Mouse (Mus musculus): ENCODE data around the gene Scamp5. TPM values are rescaled to one million over a fixed set of nuclear protein-coding genes. Genes with fewer than 3 reads are reported as not detected.
"Not testable (repeated sequence)": the region's sequence is repeated elsewhere in the genome, so short reads cannot be mapped to it uniquely, and the experiment has no call there.

The Scamp5 gene
- polyA plus RNA-seq, 1 experiment from 2014 or later, result 9.6 TPM

DNA sequence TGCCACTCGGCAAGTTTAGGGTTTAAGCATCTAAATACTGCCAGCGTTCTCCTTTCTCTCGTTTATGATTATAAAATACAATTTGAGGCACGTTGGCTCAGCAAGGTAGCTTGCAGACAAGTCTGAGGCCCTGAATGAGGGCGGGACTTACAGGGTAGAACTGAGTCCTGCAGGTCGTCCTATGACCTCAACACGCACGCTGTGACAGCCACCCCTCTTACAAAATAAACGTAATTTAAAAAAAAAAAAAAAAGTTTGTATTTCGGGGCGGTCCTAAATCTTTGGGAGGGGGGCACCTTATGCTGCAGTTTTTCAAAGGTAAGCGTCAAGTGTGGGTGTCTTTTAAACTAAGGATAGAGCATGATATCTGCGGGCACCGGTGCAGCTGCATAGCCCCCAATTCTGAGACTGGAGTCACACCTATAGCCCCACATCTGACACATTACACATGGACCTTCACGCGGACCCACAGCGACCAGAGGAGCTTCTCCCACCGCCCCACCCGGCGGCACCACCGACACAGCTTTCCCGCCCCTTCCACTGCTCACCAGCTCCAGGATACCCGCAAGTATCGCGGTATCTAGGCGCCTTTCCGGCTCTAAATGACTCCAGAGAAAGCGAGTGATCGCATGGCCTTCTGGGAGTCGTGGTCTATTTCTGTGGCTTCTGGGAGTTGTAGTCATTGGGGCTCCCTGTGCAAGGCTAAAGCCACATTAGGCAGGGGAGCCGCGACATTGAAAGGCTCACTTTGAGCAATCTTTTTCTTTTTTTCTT, 28.2 kb downstream of the Scamp5 start, which contains the start of gene Ppcdc:
Ppcdc (minus strand) TSS at position 603 of the 774 bp plus-strand sequence.
- H3K27me3 ChIP-seq (replicated peaks; ENCODE audit: low read depth, poor library complexity, severe bottlenecking), result no peaks in the 10 kb centered on the region
- whole genome bisulfite sequencing, result 3% methylated on average over 32 of the region's 32 CpGs
- H3K4me1 ChIP-seq, result peaks cover 22% of the 10 kb centered on the region
- H3K9me3 ChIP-seq, result no peaks in the 10 kb centered on the region
- peak; percentile 93 for DNase-seq (ENCODE audit: low spot score)
- H3K27ac ChIP-seq (replicated peaks), result peak within 1 kb of the TSS; percentile 88
- H3K36me3 ChIP-seq (replicated peaks), result peaks cover 3% of the 10 kb centered on the region; the same call in 1 of the 2 replicates
- H3K4me3 ChIP-seq, result peak within 1 kb of the TSS; percentile 61

DNA sequence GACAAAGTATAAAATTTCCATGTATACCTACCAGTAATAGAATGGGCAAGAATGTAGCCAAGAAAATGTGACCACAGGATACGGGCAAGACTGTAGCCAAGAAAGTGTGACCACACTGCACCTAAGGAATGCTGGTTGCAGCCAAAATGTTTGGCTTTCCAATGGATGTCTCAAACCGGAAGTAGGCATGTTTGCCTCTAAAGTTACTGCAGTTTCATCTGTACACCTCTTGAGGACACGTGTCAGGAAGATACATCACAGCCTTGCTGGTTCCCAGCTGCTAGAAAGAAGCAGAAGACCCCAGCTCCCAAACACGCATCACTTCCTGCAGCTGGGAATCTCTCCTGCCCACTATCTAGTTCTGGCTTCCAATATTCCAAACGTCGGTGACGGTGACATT, 28.8 kb downstream of the Scamp5 start:
- Histone ChIP-seq H3K4me1 (peaks cover 22% of the 10 kb centered on the region), H3K36me3 (replicated peaks) (peaks cover 3% of the 10 kb centered on the region; the same call in 1 of the 2 replicates), H3K27ac (replicated peaks) (peak overlapping the region; percentile 88; the same call in 1 of the 2 replicates), H3K9me3 (no peaks in the 10 kb centered on the region), H3K4me3 (peak overlapping the region; percentile 61), H3K27me3 (replicated peaks; ENCODE audit: low read depth, poor library complexity, severe bottlenecking) (no peaks in the 10 kb centered on the region)
- no peak for DNase-seq (ENCODE audit: low spot score)
- WGBS, result 59% methylated on average over 7 of the region's 7 CpGs

DNA sequence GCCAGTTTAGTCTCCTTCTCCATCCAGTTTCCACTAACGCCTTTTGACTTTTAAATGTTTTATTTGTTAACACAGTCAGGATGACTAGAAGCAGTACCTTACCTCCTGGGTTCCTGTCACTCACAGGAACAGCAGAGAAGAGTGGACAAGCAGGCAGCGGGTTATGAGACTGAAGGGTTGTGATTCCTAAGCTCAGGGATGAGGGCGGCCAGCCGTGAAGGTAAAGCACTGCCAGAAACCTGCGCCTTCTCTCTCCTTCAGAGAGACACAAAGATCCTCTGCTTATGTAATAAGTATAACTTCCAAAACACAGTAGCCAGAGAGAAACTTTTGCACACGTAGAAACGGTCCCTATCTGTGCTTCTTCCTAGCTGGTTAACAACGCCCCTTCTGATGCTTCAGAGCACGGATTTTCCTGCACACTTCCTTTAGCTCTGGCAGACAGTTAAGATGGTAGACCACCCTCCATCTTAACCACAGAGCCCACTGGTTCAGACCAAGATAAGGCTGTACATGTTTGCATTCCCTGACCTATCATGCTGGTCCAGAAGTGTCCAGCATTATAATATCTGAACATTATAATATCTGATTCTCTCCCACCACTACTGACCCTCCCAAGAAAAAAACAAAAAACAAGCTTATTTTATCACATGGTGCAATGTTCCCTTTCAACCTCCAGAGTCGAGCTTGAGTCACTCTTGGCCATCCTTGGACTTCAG, 29.8 kb downstream of the Scamp5 start:
- Histone ChIP-seq H3K9me3 (no peaks in the 10 kb centered on the region), H3K4me1 (peaks cover 29% of the 10 kb centered on the region), H3K27ac (replicated peaks) (no peak overlapping the region; the same call in 1 of the 2 replicates), H3K27me3 (replicated peaks; ENCODE audit: low read depth, poor library complexity, severe bottlenecking) (no peaks in the 10 kb centered on the region), H3K4me3 (no peak overlapping the region), H3K36me3 (replicated peaks) (no peaks in the 10 kb centered on the region; the same call in 1 of the 2 replicates)
- WGBS, result 78% methylated on average over 10 of the region's 10 CpGs
- no peak for DNase-seq (ENCODE audit: low spot score)

DNA sequence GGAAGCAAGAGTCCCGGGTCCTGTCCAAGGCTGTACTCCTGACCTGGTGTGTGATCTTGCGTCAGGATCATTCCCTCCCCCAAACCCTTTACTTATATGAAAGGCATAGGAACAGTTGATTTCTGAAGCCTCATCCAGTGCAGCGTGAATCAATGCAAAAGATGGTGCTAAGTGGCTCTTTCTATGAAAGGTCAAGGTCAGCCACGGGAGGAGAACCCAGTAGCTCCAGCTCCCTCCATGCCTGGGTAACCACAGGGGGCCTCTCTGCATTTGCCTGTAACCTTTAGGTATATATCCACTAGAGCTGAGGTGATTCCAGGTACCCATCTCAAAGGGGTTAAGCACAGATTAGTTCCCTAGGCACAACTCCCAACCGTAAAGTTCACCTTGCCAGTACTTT, 31.7 kb downstream of the Scamp5 start:
- Histone ChIP-seq H3K36me3 (replicated peaks) (no peaks in the 10 kb centered on the region), H3K27ac (replicated peaks) (no peak overlapping the region), H3K4me3 (no peak overlapping the region), H3K27me3 (replicated peaks; ENCODE audit: low read depth, poor library complexity, severe bottlenecking) (no peaks in the 10 kb centered on the region), H3K9me3 (no peaks in the 10 kb centered on the region), H3K4me1 (peaks cover 36% of the 10 kb centered on the region)
- 90% methylated on average over 5 of the region's 5 CpGs for WGBS
- no peak for DNase-seq (ENCODE audit: low spot score)

DNA sequence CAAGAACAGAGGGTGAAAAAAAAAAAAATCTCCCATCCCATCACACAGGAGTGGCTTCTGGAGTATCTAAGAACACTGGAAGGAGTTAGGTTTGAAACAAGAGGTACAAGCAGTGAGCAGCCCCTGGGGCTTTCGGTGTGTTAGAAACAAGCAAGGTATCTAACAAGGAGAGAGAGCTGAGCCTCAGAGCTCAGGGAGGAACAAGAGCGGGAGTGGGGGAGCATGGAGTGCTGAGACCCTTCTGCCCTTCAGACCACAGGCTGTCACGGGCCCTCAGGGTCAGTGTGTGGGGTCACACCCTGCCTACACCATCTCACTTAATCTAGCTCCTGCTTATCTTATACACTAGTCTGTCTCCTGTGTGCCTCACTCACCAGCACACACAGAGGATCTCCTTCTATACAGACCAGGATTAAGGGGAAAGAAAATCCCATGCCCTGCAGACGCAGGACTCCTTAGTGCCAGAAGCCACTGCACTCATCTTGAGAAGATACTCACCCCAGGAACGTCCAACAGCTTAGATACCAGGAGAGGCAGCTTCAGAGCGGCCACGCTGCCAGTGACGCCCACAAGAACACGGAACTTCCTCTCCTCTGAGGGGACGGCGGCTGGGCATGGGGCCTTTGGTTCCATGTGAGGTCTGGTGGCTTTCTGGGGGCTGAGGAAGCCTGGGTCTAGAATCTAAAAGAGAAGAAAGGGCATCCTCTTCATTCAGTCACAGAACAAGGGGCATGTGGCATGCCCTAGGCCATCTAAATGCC, 33.3 kb downstream of the Scamp5 start:
- peaks cover 41% of the 10 kb centered on the region for H3K4me1 ChIP-seq
- no peak overlapping the region for H3K4me3 ChIP-seq
- no peaks in the 10 kb centered on the region for H3K36me3 ChIP-seq (replicated peaks)
- WGBS, result 86% methylated on average over 11 of the region's 11 CpGs
- H3K27ac ChIP-seq (replicated peaks), result no peak overlapping the region
- no peaks in the 10 kb centered on the region for H3K27me3 ChIP-seq (replicated peaks; ENCODE audit: low read depth, poor library complexity, severe bottlenecking)
- no peaks in the 10 kb centered on the region for H3K9me3 ChIP-seq
- DNase-seq (ENCODE audit: low spot score), result no peak

DNA sequence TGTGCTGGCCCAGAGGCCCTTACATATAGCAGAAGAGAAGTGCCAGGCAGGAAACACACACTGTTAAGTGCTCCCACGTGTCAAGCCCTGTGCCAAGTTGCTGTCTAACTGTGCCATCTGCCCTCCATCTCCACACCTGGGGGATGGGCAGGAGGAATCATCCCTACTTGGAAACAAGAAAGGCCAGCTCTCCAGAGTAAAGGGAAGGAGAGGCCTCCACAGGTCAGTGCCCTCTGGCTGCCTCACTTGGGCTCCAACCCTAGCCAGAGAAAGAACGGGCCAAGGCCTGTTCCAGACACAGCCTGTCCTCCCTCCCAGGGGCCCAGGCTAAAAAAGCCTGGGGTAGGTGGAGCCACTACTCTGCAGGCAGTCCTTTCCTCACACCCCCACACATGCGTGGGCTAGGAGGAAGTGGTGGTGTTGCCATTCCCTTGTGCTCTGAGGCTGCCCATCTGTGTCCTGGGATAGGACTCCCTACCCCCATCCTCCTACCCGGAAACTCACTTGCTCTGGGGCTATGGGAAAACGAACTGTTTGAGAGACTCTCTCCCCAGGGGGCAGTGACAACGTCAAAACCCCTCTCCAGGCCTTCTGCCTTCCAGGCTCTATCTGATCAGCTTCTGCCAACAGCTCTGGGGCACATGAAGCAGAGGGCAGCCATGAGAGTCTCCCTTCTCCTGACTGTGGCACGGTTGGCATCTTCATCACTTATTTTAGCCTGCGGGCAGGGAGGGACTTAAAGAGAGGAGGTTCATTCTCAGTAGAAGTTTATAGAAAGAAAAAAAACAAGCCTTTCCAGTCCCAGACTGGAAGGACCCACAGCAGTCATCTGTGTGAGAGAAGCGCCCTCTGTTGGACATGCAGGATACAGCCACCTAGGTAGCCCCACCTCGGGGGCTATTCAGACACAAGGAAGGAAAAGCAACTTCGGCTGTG, 34.5 kb downstream of the Scamp5 start:
- no peaks in the 10 kb centered on the region for H3K36me3 ChIP-seq (replicated peaks)
- H3K27me3 ChIP-seq (replicated peaks; ENCODE audit: low read depth, poor library complexity, severe bottlenecking), result no peaks in the 10 kb centered on the region
- peaks cover 37% of the 10 kb centered on the region for H3K4me1 ChIP-seq
- H3K4me3 ChIP-seq, result no peak overlapping the region
- peak; percentile 80 for DNase-seq (ENCODE audit: low spot score)
- H3K9me3 ChIP-seq, result no peaks in the 10 kb centered on the region
- 17% methylated on average over 11 of the region's 11 CpGs for WGBS
- peak overlapping the region; percentile 58 for H3K27ac ChIP-seq (replicated peaks)

DNA sequence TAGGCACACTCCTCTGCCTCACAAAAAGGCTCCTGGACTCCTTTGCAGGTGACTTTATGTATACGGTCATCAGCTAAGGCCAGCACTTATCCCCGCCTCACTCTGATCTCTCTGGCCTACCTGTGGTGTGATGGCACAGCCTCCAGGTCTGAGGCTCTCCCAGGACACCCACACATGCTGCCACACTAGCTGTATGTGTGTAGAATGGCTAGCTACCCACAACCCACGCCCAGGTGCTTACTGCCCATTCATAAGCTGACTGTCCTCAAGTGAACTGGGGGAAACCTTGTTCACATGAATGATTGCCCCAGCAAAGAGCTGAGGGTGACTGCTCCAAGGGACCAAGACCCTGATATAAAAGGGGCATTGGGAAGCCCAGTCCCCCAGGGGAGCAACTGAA, 35.4 kb downstream of the Scamp5 start:
- Histone ChIP-seq H3K27me3 (replicated peaks; ENCODE audit: low read depth, poor library complexity, severe bottlenecking) (no peaks in the 10 kb centered on the region), H3K9me3 (no peaks in the 10 kb centered on the region), H3K27ac (replicated peaks) (0 out of 2 replicates have a peak overlapping the region, but pooled peaks have one; percentile 58), H3K4me1 (peaks cover 38% of the 10 kb centered on the region), H3K36me3 (replicated peaks) (no peaks in the 10 kb centered on the region), H3K4me3 (no peak overlapping the region)
- no peak for DNase-seq (ENCODE audit: low spot score)
- 86% methylated on average over 3 of the region's 3 CpGs for WGBS

DNA sequence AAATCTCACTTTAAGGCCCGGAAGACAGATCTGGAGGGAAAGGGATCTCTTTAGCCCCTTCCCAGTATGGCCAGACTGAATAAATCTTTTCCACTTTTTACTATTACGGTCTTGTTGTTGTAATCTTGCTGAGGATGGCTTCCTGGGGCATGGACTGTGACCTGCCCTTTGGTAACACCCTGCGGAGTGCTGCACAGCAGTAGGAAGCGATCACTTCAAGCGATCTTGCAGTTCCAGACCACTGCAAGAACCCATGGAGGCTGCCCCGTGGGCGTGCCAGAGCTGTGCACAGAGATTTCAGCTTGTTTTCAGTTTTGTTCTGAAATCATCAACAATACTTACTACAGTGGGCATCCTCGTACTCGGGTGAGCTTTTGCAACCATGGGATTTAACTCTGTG, 36.7 kb downstream of the Scamp5 start:
- peaks cover 30% of the 10 kb centered on the region for H3K4me1 ChIP-seq
- no peaks in the 10 kb centered on the region for H3K27me3 ChIP-seq (replicated peaks; ENCODE audit: low read depth, poor library complexity, severe bottlenecking)
- no peaks in the 10 kb centered on the region for H3K9me3 ChIP-seq
- peak overlapping the region; percentile 27; the same call in 1 of the 2 replicates for H3K27ac ChIP-seq (replicated peaks)
- H3K36me3 ChIP-seq (replicated peaks), result no peaks in the 10 kb centered on the region
- 31% methylated on average over 9 of the region's 9 CpGs for WGBS
- no peak for DNase-seq (ENCODE audit: low spot score)
- no peak overlapping the region for H3K4me3 ChIP-seq

DNA sequence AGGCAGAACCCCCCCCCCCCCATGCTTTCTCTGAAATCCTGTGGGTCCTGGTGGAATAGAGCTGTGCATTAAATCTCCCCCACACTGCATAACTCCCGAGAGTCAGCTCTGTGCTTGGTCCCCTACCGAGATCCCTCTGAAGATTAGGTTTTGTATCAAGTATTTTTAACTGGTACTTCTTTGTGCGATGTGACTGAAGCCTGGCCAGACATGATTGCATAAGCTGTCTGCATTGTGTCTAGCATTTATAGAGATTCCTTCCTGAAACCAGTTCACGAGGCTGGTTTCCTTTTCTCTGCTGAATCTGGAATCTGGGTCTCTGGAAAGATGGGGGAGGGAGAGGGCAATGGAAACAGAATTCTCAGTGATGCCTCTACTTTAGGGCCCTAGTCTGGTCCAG, 39.5 kb downstream of the Scamp5 start:
- Histone ChIP-seq H3K36me3 (replicated peaks) (no peaks in the 10 kb centered on the region), H3K27me3 (replicated peaks; ENCODE audit: low read depth, poor library complexity, severe bottlenecking) (no peaks in the 10 kb centered on the region), H3K4me3 (no peak overlapping the region), H3K27ac (replicated peaks) (peak overlapping the region; percentile 31), H3K9me3 (no peaks in the 10 kb centered on the region), H3K4me1 (peaks cover 26% of the 10 kb centered on the region)
- WGBS, result 69% methylated on average over 4 of the region's 4 CpGs
- no peak for DNase-seq (ENCODE audit: low spot score)

DNA sequence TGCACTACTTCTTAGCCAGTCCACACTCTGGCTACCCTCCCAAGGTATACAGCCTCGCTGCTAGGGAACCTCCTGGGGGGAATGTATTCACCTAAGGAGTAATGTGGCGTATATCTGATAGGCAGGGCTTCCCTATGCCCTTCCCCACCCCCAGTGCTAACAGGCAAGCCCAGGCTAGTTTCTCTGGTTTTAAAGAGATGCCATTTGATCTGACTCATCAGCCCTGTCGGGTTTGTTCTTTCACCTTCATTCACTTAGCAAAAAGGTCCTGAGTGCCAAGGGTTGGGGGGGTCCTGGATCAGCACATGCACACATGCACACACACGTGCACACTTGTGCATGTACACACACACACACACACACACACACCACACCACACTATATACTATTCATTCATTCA, 39.9 kb downstream of the Scamp5 start:
- WGBS, result 66% methylated on average over 4 of the region's 4 CpGs
- Histone ChIP-seq H3K27me3 (replicated peaks; ENCODE audit: low read depth, poor library complexity, severe bottlenecking) (no peaks in the 10 kb centered on the region), H3K4me3 (no peak overlapping the region), H3K36me3 (replicated peaks) (no peaks in the 10 kb centered on the region), H3K9me3 (no peaks in the 10 kb centered on the region), H3K27ac (replicated peaks) (peak overlapping the region; percentile 31), H3K4me1 (peaks cover 22% of the 10 kb centered on the region)
- DNase-seq (ENCODE audit: low spot score), result no peak

DNA sequence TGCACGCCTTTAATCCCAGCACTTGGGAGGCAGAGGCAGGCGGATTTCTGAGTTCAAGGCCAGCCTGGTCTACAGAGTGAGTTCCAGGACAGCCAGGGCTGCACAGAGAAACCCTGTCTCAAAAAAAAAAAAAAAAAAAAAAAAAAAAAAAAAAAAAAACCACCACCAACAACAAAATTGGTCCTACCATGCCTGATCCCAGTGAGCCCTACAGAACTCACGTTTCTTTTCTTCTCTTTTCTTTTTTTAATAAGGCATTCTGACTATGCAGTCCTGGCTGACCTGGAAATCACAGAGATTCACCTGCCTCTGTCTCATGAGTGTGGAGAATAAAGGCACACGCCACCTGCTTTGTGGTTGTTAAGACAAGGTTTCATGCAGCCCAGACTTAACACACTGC, 40.7 kb downstream of the Scamp5 start:
- H3K9me3 ChIP-seq; H3K4me3 ChIP-seq; DNase-seq (ENCODE audit: low spot score); H3K27me3 ChIP-seq (replicated peaks; ENCODE audit: low read depth, poor library complexity, severe bottlenecking); H3K36me3 ChIP-seq (replicated peaks); H3K27ac ChIP-seq (replicated peaks): not testable (repeated sequence)
- H3K4me1 ChIP-seq, result peaks cover 18% of the 10 kb centered on the region
- WGBS, result 83% methylated on average over 4 of the region's 4 CpGs
